Mouse (Mus musculus): ENCODE measurements around the gene Dap.

- TF ChIP-seq CTCF (IDR thresholded peaks at IDR 0.05; ENCODE audit: control insufficient read depth, insufficient read depth, insufficient replicate concordance, low read depth, low read length) (no peak), POLR2A (IDR thresholded peaks at IDR 0.05; ENCODE audit: control insufficient read depth, low read depth, low read length) (no peak)
Measured at GRCm38 (mm10) chr15:31185506-31185905, 38.6 kb upstream of the Dap start.

All from testis, adult 2 months (tissue).